Mouse (Mus musculus): ENCODE measurements around the gene Cptp. TPM values are rescaled to one million over a fixed set of nuclear protein-coding genes. Genes with fewer than 3 reads are reported as not detected.

Gene Cptp
- polyA plus RNA-seq, 1 experiment from 2014 or later: 17.1 TPM

DNA sequence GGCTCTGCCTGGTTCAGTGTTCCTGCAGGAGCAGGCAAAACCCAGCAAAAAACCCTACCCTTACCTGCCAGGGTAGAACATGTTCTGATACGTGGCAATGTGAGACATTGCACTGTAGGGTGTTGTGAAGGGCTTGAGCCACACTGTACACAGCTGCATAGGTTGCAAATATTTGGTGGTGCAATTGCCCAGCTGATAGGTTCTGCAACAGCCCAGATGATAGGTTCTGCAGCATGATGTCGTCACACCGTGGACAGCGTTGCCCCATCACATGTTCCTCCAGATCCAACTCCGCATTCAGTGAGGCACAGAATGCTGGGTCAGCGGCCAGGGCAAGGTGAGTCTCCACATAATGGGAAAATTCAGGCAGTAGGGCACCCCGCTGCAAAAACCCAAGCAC lies 7.5 kb downstream of the Cptp start:
- peaks cover 47% of the 10 kb centered on the region for H3K36me3 ChIP-seq (ENCODE audit: insufficient read depth)
- ATAC-seq (ENCODE audit: insufficient read depth) (no peak), DNase-seq (no peak)
- H3K4me1 ChIP-seq (ENCODE audit: insufficient read depth): no peaks in the 10 kb centered on the region
- H3K4me2 ChIP-seq: no peak overlapping the region
- H3K4me3 ChIP-seq (ENCODE audit: low read depth, low read length): no peak overlapping the region
- H3K9me3 ChIP-seq (ENCODE audit: low read depth, low read length): no peaks in the 10 kb centered on the region
- H3K27ac ChIP-seq (ENCODE audit: low read depth): no peak overlapping the region
- no peaks in the 10 kb centered on the region for H3K27me3 ChIP-seq (ENCODE audit: insufficient read depth, low read length)
- no peak overlapping the region for H3K9ac ChIP-seq
- WGBS: 83% methylated on average over 7 of the region's 7 CpGs
- no peak for TF ChIP-seq CTCF (IDR thresholded peaks at IDR 0.05; ENCODE audit: low read depth)

- TF ChIP-seq CTCF (IDR thresholded peaks at IDR 0.05; ENCODE audit: low read depth): no peak
- H3K36me3 ChIP-seq (ENCODE audit: insufficient read depth): peaks cover 59% of the 10 kb centered on the region
- H3K4me2 ChIP-seq: no peak overlapping the region
- H3K27ac ChIP-seq (ENCODE audit: low read depth): no peak overlapping the region
- H3K27me3 ChIP-seq (ENCODE audit: insufficient read depth, low read length): no peaks in the 10 kb centered on the region
- H3K9me3 ChIP-seq (ENCODE audit: low read depth, low read length): no peaks in the 10 kb centered on the region
- DNase-seq: peak; percentile 90
- 15% methylated on average over 13 of the region's 13 CpGs for WGBS
- H3K4me1 ChIP-seq (ENCODE audit: insufficient read depth): no peaks in the 10 kb centered on the region
- H3K9ac ChIP-seq: no peak overlapping the region
- H3K4me3 ChIP-seq (ENCODE audit: low read depth, low read length): no peak overlapping the region
- ATAC-seq (ENCODE audit: insufficient read depth): peak; percentile 65
Observed at GRCm38 (mm10) chr4:155859318-155859717, 9.9 kb downstream of the Cptp start.

DNA sequence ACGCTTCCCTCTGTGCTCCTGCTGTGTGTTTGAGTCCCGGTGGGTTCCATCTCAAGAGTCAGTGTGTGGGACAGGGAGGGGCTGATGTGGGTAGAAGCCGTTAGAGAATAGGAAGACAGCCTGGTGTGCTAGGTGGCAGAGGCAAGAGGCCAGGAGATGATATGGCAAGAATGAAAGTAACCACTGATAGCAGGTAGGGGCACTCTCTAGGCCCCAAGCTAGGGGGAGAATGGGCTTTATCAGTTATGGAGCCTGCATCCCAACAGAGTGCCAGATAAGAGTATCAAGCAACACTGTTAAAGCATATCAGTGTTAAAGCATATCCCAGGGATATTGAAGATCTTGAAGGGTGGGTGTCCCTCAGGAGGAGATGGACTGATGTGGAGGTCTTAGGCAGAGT lies 12.4 kb downstream of the Cptp start:
- H3K4me3 ChIP-seq (ENCODE audit: low read depth, low read length): no peak overlapping the region
- no peak overlapping the region for H3K9ac ChIP-seq
- H3K27ac ChIP-seq (ENCODE audit: low read depth): no peak overlapping the region
- H3K4me2 ChIP-seq: no peak overlapping the region
- DNase-seq (no peak), ATAC-seq (ENCODE audit: insufficient read depth) (no peak)
- peaks cover 70% of the 10 kb centered on the region for H3K36me3 ChIP-seq (ENCODE audit: insufficient read depth)
- TF ChIP-seq CTCF (IDR thresholded peaks at IDR 0.05; ENCODE audit: low read depth): no peak
- WGBS: 75% methylated on average over 3 of the region's 3 CpGs
- H3K27me3 ChIP-seq (ENCODE audit: insufficient read depth, low read length): no peaks in the 10 kb centered on the region
- no peaks in the 10 kb centered on the region for H3K4me1 ChIP-seq (ENCODE audit: insufficient read depth)
- H3K9me3 ChIP-seq (ENCODE audit: low read depth, low read length): no peaks in the 10 kb centered on the region

- no peak for ATAC-seq (ENCODE audit: insufficient read depth)
- no peak overlapping the region for H3K4me2 ChIP-seq
- H3K4me1 ChIP-seq (ENCODE audit: insufficient read depth): no peaks in the 10 kb centered on the region
- H3K36me3 ChIP-seq (ENCODE audit: insufficient read depth): peaks cover 70% of the 10 kb centered on the region
- H3K4me3 ChIP-seq (ENCODE audit: low read depth, low read length): no peak overlapping the region
- H3K9ac ChIP-seq: no peak overlapping the region
- DNase-seq: no peak
- WGBS: 87% methylated on average over 12 of the region's 12 CpGs
- H3K27ac ChIP-seq (ENCODE audit: low read depth): no peak overlapping the region
- TF ChIP-seq CTCF (IDR thresholded peaks at IDR 0.05; ENCODE audit: low read depth): no peak
- H3K27me3 ChIP-seq (ENCODE audit: insufficient read depth, low read length): no peaks in the 10 kb centered on the region
- H3K9me3 ChIP-seq (ENCODE audit: low read depth, low read length): no peaks in the 10 kb centered on the region
Observed at GRCm38 (mm10) chr4:155856071-155856470, 13.2 kb downstream of the Cptp start.

- Histone ChIP-seq H3K9me3 (ENCODE audit: low read depth, low read length) (no peaks in the 10 kb centered on the region), H3K4me3 (ENCODE audit: low read depth, low read length) (no peak overlapping the region), H3K4me1 (ENCODE audit: insufficient read depth) (no peaks in the 10 kb centered on the region), H3K27ac (ENCODE audit: low read depth) (no peak overlapping the region), H3K4me2 (no peak overlapping the region), H3K27me3 (ENCODE audit: insufficient read depth, low read length) (no peaks in the 10 kb centered on the region), H3K36me3 (ENCODE audit: insufficient read depth) (peaks cover 63% of the 10 kb centered on the region), H3K9ac (no peak overlapping the region)
- WGBS: 96% methylated on average over 12 of the region's 12 CpGs
- ATAC-seq (ENCODE audit: insufficient read depth): no peak
- no peak for DNase-seq
- no peak for TF ChIP-seq CTCF (IDR thresholded peaks at IDR 0.05; ENCODE audit: low read depth)
Observed at GRCm38 (mm10) chr4:155854991-155855390, 14.2 kb downstream of the Cptp start.

DNA sequence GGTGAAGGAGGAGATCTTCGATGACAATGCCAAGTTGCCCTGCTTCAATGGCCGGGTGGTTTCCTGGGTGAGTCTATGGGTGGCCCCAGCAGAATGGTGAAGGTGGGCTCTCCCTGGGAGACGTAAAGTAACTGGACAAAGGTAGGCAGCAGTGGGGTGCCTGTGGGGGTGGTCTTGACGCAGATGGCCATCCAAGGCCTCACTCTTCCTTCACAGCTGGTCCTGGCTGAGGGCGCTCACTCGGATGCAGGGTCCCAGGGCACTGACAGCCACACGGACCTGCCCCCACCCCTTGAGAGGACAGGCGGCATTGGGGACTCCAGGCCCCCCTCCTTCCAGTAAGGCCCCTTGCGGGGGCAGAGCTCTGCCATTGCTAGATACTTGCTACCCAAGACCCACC lies 15.8 kb downstream of the Cptp start:
- no peaks in the 10 kb centered on the region for H3K9me3 ChIP-seq (ENCODE audit: low read depth, low read length)

GRCm38 (mm10) chr4:155851951-155852411 lies 17.3 kb downstream of the Cptp start:
- Histone ChIP-seq H3K9me3 (ENCODE audit: low read depth, low read length) (no peaks in the 10 kb centered on the region), H3K27ac (ENCODE audit: low read depth) (no peak overlapping the region), H3K36me3 (ENCODE audit: insufficient read depth) (peaks cover 38% of the 10 kb centered on the region), H3K27me3 (ENCODE audit: insufficient read depth, low read length) (no peaks in the 10 kb centered on the region), H3K4me3 (ENCODE audit: low read depth, low read length) (no peak overlapping the region), H3K9ac (no peak overlapping the region), H3K4me2 (no peak overlapping the region), H3K4me1 (ENCODE audit: insufficient read depth) (peaks cover 8% of the 10 kb centered on the region; the same call in 1 of the 2 replicates)
- TF ChIP-seq CTCF (IDR thresholded peaks at IDR 0.05; ENCODE audit: low read depth): no peak
- 79% methylated on average over 2 of the region's 2 CpGs for WGBS
- DNase-seq (no peak), ATAC-seq (ENCODE audit: insufficient read depth) (no peak)

More for the DNA sequence above, 15.8 kb downstream of the Cptp start:
- Histone ChIP-seq H3K4me2 (no peak overlapping the region), H3K9ac (no peak overlapping the region), H3K27me3 (ENCODE audit: insufficient read depth, low read length) (no peaks in the 10 kb centered on the region), H3K36me3 (ENCODE audit: insufficient read depth) (peaks cover 52% of the 10 kb centered on the region), H3K4me3 (ENCODE audit: low read depth, low read length) (no peak overlapping the region), H3K27ac (ENCODE audit: low read depth) (no peak overlapping the region), H3K4me1 (ENCODE audit: insufficient read depth) (0 out of 2 replicates have a peak, but pooled peaks cover 3% of the 10 kb centered on the region)
- TF ChIP-seq CTCF (IDR thresholded peaks at IDR 0.05; ENCODE audit: low read depth): no peak
- ATAC-seq (ENCODE audit: insufficient read depth) (no peak), DNase-seq (no peak)
- WGBS: 87% methylated on average over 9 of the region's 9 CpGs

GRCm38 (mm10) chr4:155851368-155851767 lies 17.9 kb downstream of the Cptp start:
- WGBS: 84% methylated on average over 3 of the region's 3 CpGs
- no peak for TF ChIP-seq CTCF (IDR thresholded peaks at IDR 0.05; ENCODE audit: low read depth)
- Histone ChIP-seq H3K27ac (ENCODE audit: low read depth) (no peak overlapping the region), H3K9ac (no peak overlapping the region), H3K4me2 (no peak overlapping the region), H3K9me3 (ENCODE audit: low read depth, low read length) (no peaks in the 10 kb centered on the region), H3K4me3 (ENCODE audit: low read depth, low read length) (no peak overlapping the region), H3K27me3 (ENCODE audit: insufficient read depth, low read length) (no peaks in the 10 kb centered on the region), H3K36me3 (ENCODE audit: insufficient read depth) (peaks cover 31% of the 10 kb centered on the region), H3K4me1 (ENCODE audit: insufficient read depth) (peaks cover 8% of the 10 kb centered on the region; the same call in 1 of the 2 replicates)
- DNase-seq (no peak), ATAC-seq (ENCODE audit: insufficient read depth) (no peak)
